Comparison of ENCODE assay signal across 15 mouse cellular contexts in genomic region chr7:126032365-126032755, GRCm38 (mm10). TPM values are rescaled to one million over a fixed set of nuclear protein-coding genes. Genes with fewer than 3 reads are reported as not detected.
DNase-seq lines count a peak whose midpoint lies in the region; ATAC-seq and TF ChIP-seq lines count a peak whose summit lies in the region.
"Had no signal": no experiment of that assay in that cellular context is flagged by ENCODE, and none has a peak within 500 bp of the region (broad histone marks: within the 10 kb centered on the region; RNA-seq: fewer than 3 reads in every experiment).

No protein-coding gene starts in this region.

- H3K4me2 ChIP-seq in hindbrain, embryonic 16.5 days (ENCODE audit: low read length), result no peak overlapping the region
- H3K4me2 ChIP-seq in neural tube, embryonic 14.5 days (ENCODE audit: low read depth, low read length), result no peak overlapping the region
- H3K4me2 ChIP-seq: embryonic facial prominence, embryonic 15.5 days; liver, embryonic 13.5 days; neural tube, embryonic 12.5 days had no signal

- WGBS in hindbrain, embryonic 16.5 days, result 71% methylated on average over 3 of the region's 3 CpGs
- 79% methylated on average over 3 of the region's 3 CpGs for WGBS in neural tube, embryonic 14.5 days

- DNase-seq in cerebellum, postnatal 25 days, result no peak
- no peak for DNase-seq in layer of hippocampus, adult 2 months (ENCODE audit: low spot score in 2 of 2)
- DNase-seq in layer of hippocampus, postnatal 25 days (ENCODE audit: extremely low spot score in 1 of 2, low spot score in 1 of 2), result no peak
- DNase-seq in urinary bladder, postnatal 4 days (ENCODE audit: low spot score in 2 of 2), result no peak
- no peak for DNase-seq in urinary bladder, postnatal 14 days (ENCODE audit: low spot score)
- DNase-seq: gastrocnemius, postnatal 25 days; kidney, adult 11 months; kidney, postnatal 10 days; liver, embryonic 13.5 days had no signal

- H3K4me3 ChIP-seq in layer of hippocampus, adult 2 months, result no peak overlapping the region
- H3K4me3 ChIP-seq in hindbrain, embryonic 16.5 days (ENCODE audit: low read length), result no peak overlapping the region
- H3K4me3 ChIP-seq in neural tube, embryonic 14.5 days (ENCODE audit: low read depth, low read length), result no peak overlapping the region
- H3K4me3 ChIP-seq: embryonic facial prominence, embryonic 15.5 days; liver, embryonic 13.5 days; neural tube, embryonic 12.5 days had no signal

- H3K27me3 ChIP-seq in hindbrain, embryonic 16.5 days (replicated peaks; ENCODE audit: control insufficient read depth, insufficient read depth, low read length), result no peaks in the 10 kb centered on the region
- no peaks in the 10 kb centered on the region for H3K27me3 ChIP-seq in neural tube, embryonic 14.5 days (ENCODE audit: control insufficient read depth, insufficient read depth, low read length)
- H3K27me3 ChIP-seq: embryonic facial prominence, embryonic 15.5 days; neural tube, embryonic 12.5 days had no signal

- TF ChIP-seq CTCF in layer of hippocampus, adult 2 months (conservative IDR thresholded peaks at IDR 0.05), result no peak

- peak overlapping the region; percentile 46; the same call in 1 of the 2 replicates for H3K27ac ChIP-seq in layer of hippocampus, adult 2 months
- peak overlapping the region; percentile 81 for H3K27ac ChIP-seq in hindbrain, embryonic 16.5 days (ENCODE audit: low read depth, low read length)
- peak overlapping the region; percentile 69; the same call in 1 of the 2 replicates for H3K27ac ChIP-seq in neural tube, embryonic 14.5 days (ENCODE audit: low read depth, low read length)
- H3K27ac ChIP-seq: embryonic facial prominence, embryonic 15.5 days; liver, embryonic 13.5 days; neural tube, embryonic 12.5 days had no signal

- no peak overlapping the region for H3K9ac ChIP-seq in hindbrain, embryonic 16.5 days (ENCODE audit: low read depth, low read length)
- H3K9ac ChIP-seq in neural tube, embryonic 14.5 days (replicated peaks; ENCODE audit: low read depth, low read length), result no peak overlapping the region
- H3K9ac ChIP-seq: embryonic facial prominence, embryonic 15.5 days; liver, embryonic 13.5 days; neural tube, embryonic 12.5 days had no signal

- ATAC-seq in cerebellum, adult (ENCODE audit: insufficient number of reproducible peaks, low FRiP score, low TSS enrichment), result peak; percentile 19; the same call in 1 of the 2 replicates
- ATAC-seq in hindbrain, embryonic 16.5 days, result peak; percentile 62
- ATAC-seq in neural tube, embryonic 14.5 days (ENCODE audit: low read depth), result no peak
- ATAC-seq: lung, postnatal 0 days had no signal

- no peaks in the 10 kb centered on the region for H3K9me3 ChIP-seq in hindbrain, embryonic 16.5 days (ENCODE audit: control insufficient read depth, low read length)
- H3K9me3 ChIP-seq in neural tube, embryonic 14.5 days (ENCODE audit: control insufficient read depth, low read length), result no peaks in the 10 kb centered on the region
- H3K9me3 ChIP-seq: embryonic facial prominence, embryonic 15.5 days; liver, embryonic 13.5 days; neural tube, embryonic 12.5 days had no signal

- peaks cover 22% of the 10 kb centered on the region for H3K4me1 ChIP-seq in hindbrain, embryonic 16.5 days (ENCODE audit: control insufficient read depth, insufficient read depth, low read depth, low read length)
- H3K4me1 ChIP-seq in neural tube, embryonic 14.5 days (ENCODE audit: control insufficient read depth, insufficient read depth, low read length), result peaks cover 18% of the 10 kb centered on the region; the same call in 1 of the 2 replicates

- no peaks in the 10 kb centered on the region for H3K36me3 ChIP-seq in hindbrain, embryonic 16.5 days (ENCODE audit: control insufficient read depth, insufficient read depth, low read length)
- no peaks in the 10 kb centered on the region for H3K36me3 ChIP-seq in neural tube, embryonic 14.5 days (ENCODE audit: control insufficient read depth, insufficient read depth, low read length)
- H3K36me3 ChIP-seq: embryonic facial prominence, embryonic 15.5 days; liver, embryonic 13.5 days; neural tube, embryonic 12.5 days had no signal

RNA-seq across cellular contexts. Expression of gene Gsg1l, which starts 49.9 kb away (rescaled TPM):
- total RNA-seq in layer of hippocampus, adult 2 months (2021), result 10 to 100 TPM; 14.0 to 16.0 TPM
- 10 to 100 TPM; 14.3 to 14.4 TPM for total RNA-seq in layer of hippocampus, postnatal 25 days (2021)
- 16.9 and 20.3 TPM in 2 replicates for polyA plus RNA-seq in hindbrain, embryonic 16.5 days (2015; fragmentation: Nextera tagmentation; extraction: Ambion mirVana)
- polyA plus RNA-seq in neural tube, embryonic 14.5 days (2014; fragmentation: Nextera tagmentation; extraction: Ambion mirVana), result 14.5 and 15.5 TPM in 2 replicates
